ENCODE assay signal across 14 mouse cellular contexts in the genomic region with DNA sequence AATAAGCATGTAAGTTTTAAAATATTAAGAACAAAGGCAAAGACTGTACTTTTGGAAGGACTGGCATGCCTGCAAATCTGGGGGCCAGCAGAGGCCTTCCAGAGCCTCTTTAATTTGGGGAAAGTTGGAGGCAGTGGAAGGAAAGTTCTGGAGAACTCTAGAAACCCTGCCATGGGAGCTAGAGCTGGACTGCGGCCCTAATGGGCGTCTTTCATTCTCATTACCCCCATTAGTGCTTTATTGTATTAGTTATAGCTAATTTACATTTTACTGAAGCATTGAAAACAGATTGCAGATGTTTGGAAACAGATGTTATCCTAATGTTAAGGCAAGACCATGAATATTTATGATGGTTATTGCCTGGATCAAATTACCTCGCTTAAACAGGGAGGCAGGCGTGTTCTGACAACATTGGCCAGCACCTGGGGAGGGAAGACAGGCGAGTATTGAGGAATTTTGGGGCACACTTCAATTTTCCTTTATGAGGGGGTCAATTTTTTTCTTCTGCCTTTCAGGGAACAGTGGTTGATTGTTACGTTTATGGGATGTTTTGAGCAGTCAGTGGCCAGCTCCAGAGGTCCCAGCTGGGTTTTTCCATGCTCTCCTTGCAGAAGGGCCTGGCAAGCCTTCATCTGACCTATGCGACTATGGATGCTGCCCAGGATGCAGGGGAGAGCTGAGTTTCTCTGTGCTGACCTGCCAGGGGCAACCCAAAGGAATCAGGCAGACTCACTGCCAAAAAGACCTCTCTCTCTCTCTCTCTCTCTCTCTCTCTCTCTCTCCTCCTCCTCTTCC.
"Had no signal": no experiment of that assay in that cellular context is flagged by ENCODE, and none has a peak within 500 bp of the region (broad histone marks: within the 10 kb centered on the region; RNA-seq: fewer than 3 reads in every experiment).

No protein-coding gene starts in this region.

- H3K4me3 ChIP-seq: liver, embryonic 15.5 days; neural tube, embryonic 13.5 days had no signal

- H3K9me3 ChIP-seq: liver, embryonic 15.5 days had no signal

- H3K27ac ChIP-seq: kidney, postnatal 0 days; liver, embryonic 15.5 days; neural tube, embryonic 13.5 days; stomach, postnatal 0 days had no signal

- ATAC-seq: intestine, embryonic 16.5 days; lung, postnatal 0 days had no signal

- H3K9ac ChIP-seq: liver, embryonic 15.5 days; neural tube, embryonic 13.5 days had no signal

- H3K36me3 ChIP-seq: liver, embryonic 15.5 days; neural tube, embryonic 13.5 days had no signal

- H3K4me1 ChIP-seq: liver, embryonic 15.5 days had no signal

- H3K27me3 ChIP-seq: liver, embryonic 15.5 days; neural tube, embryonic 13.5 days had no signal

- H3K4me2 ChIP-seq: liver, embryonic 11.5 days; liver, embryonic 15.5 days; neural tube, embryonic 13.5 days had no signal

- DNase-seq: kidney, adult 9 months; kidney, postnatal 36 days; lung, adult 2 months; lung, postnatal 36 days; midbrain, embryonic 14.5 days; retina, postnatal 1 day; thymus, postnatal 14 days had no signal
